Mouse (Mus musculus): ENCODE results near the gene Cnih3.

Gene Cnih3

GRCm38 (mm10) chr1:181352367-181353199, at the start of gene Cnih3:
Gene Cnih3, plus strand, starts transcription at chr1:181352628.
- DNase-seq (ENCODE audit: low spot score), result peak; percentile 58

- DNase-seq (ENCODE audit: low spot score), result no peak
Observed at GRCm38 (mm10) chr1:181307981-181308380, 44.4 kb upstream of the Cnih3 start.

GRCm38 (mm10) chr1:181310712-181311111, 41.7 kb upstream of the Cnih3 start:
- no peak for DNase-seq (ENCODE audit: low spot score)

GRCm38 (mm10) chr1:181312115-181313045, 40.0 kb upstream of the Cnih3 start:
- no peak for DNase-seq (ENCODE audit: low spot score)

- no peak for DNase-seq (ENCODE audit: low spot score)
Observed at GRCm38 (mm10) chr1:181313046-181313415, 39.4 kb upstream of the Cnih3 start.

GRCm38 (mm10) chr1:181314301-181314700, 38.1 kb upstream of the Cnih3 start:
- no peak for DNase-seq (ENCODE audit: low spot score)

GRCm38 (mm10) chr1:181315350-181315749, 37.1 kb upstream of the Cnih3 start:
- no peak for DNase-seq (ENCODE audit: low spot score)

- DNase-seq (ENCODE audit: low spot score), result no peak
Observed at GRCm38 (mm10) chr1:181316571-181316970, 35.9 kb upstream of the Cnih3 start.

- DNase-seq (ENCODE audit: low spot score), result no peak
Observed at GRCm38 (mm10) chr1:181319466-181319865, 33.0 kb upstream of the Cnih3 start.

- DNase-seq (ENCODE audit: low spot score), result no peak
Observed at GRCm38 (mm10) chr1:181321149-181321548, 31.3 kb upstream of the Cnih3 start.

GRCm38 (mm10) chr1:181323134-181323533, 29.3 kb upstream of the Cnih3 start:
- no peak for DNase-seq (ENCODE audit: low spot score)

- DNase-seq (ENCODE audit: low spot score), result no peak
Observed at GRCm38 (mm10) chr1:181327137-181327536, 25.3 kb upstream of the Cnih3 start.

GRCm38 (mm10) chr1:181327636-181328420, 24.6 kb upstream of the Cnih3 start:
- DNase-seq (ENCODE audit: low spot score), result no peak

GRCm38 (mm10) chr1:181329110-181329509, 23.3 kb upstream of the Cnih3 start:
- no peak for DNase-seq (ENCODE audit: low spot score)

GRCm38 (mm10) chr1:181332597-181332996, 19.8 kb upstream of the Cnih3 start:
- DNase-seq (ENCODE audit: low spot score), result no peak

- no peak for DNase-seq (ENCODE audit: low spot score)
Observed at GRCm38 (mm10) chr1:181334329-181335018, 18.0 kb upstream of the Cnih3 start.

- no peak for DNase-seq (ENCODE audit: low spot score)
Observed at GRCm38 (mm10) chr1:181335019-181335365, 17.4 kb upstream of the Cnih3 start.

GRCm38 (mm10) chr1:181335388-181335787, 17.0 kb upstream of the Cnih3 start:
- no peak for DNase-seq (ENCODE audit: low spot score)

GRCm38 (mm10) chr1:181336857-181337256, 15.6 kb upstream of the Cnih3 start:
- no peak for DNase-seq (ENCODE audit: low spot score)

- DNase-seq (ENCODE audit: low spot score), result no peak
Observed at GRCm38 (mm10) chr1:181339106-181339505, 13.3 kb upstream of the Cnih3 start.

GRCm38 (mm10) chr1:181345547-181345946, 6.9 kb upstream of the Cnih3 start:
- DNase-seq (ENCODE audit: low spot score), result peak; percentile 48

GRCm38 (mm10) chr1:181352043-181352366, 423 bp upstream of the Cnih3 start:
- DNase-seq (ENCODE audit: low spot score), result no peak
